ENCODE assay signal across 8 mouse cellular contexts in the genomic region with DNA sequence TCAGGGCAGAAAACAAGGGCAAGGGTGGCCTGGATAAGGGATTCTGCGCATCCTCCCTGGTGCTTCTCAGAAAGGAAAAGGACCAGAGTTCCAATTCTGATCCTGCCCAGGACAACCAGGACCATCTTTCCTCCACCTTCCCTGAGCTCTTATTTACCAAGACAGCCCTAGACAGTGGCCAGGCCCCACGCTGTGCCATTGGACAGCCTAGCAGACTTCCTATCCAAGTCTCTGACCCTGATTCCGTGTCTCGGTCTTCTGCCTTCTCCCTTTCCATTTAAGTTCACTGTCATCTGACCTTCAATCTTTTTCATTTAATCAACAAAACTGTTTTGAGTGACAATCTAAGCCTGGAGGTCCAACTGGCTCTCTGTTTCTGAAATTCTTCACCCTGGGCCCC. TPM values are rescaled to one million over a fixed set of nuclear protein-coding genes. Genes with fewer than 3 reads are reported as not detected.
A peak's percentile ranks its signal among the peaks of the same experiment; 100 is the strongest.
DNase-seq lines count a peak whose midpoint lies in the region; ATAC-seq and TF ChIP-seq lines count a peak whose summit lies in the region.
"Had no signal": no experiment of that assay in that cellular context is flagged by ENCODE, and none has a peak within 500 bp of the region (broad histone marks: within the 10 kb centered on the region; RNA-seq: fewer than 3 reads in every experiment).

No protein-coding gene starts in this region.

- no peak for DNase-seq in hindbrain, embryonic 11.5 days (ENCODE audit: low spot score)
- DNase-seq in forebrain, postnatal 0 days: no peak
- no peak for DNase-seq in midbrain, embryonic 14.5 days
- DNase-seq in adrenal gland, adult 8-10 months: no peak
- no peak for DNase-seq in frontal cortex, postnatal 25 days (ENCODE audit: low spot score in 2 of 2)

- TF ChIP-seq CTCF in forebrain, postnatal 0 days (IDR thresholded peaks at IDR 0.05; ENCODE audit: low read depth): no peak

- H3K4me2 ChIP-seq in hindbrain, embryonic 13.5 days: no peak overlapping the region; the same call in 1 of the 2 replicates
- H3K4me2 ChIP-seq in hindbrain, embryonic 11.5 days (replicated peaks; ENCODE audit: low read depth, low read length): no peak overlapping the region
- peak overlapping the region; percentile 35; the same call in 1 of the 2 replicates for H3K4me2 ChIP-seq in embryonic facial prominence, embryonic 15.5 days (replicated peaks)
- H3K4me2 ChIP-seq in forebrain, postnatal 0 days (ENCODE audit: low read depth): peak overlapping the region; percentile 37; the same call in 1 of the 2 replicates
- no peak overlapping the region for H3K4me2 ChIP-seq in midbrain, embryonic 14.5 days (ENCODE audit: low read length)
- H3K4me2 ChIP-seq: liver, embryonic 15.5 days had no signal

- H3K9ac ChIP-seq in hindbrain, embryonic 13.5 days: peak overlapping the region; percentile 35; the same call in 1 of the 2 replicates
- no peak overlapping the region for H3K9ac ChIP-seq in hindbrain, embryonic 11.5 days (ENCODE audit: low read depth, low read length)
- H3K9ac ChIP-seq in embryonic facial prominence, embryonic 15.5 days: no peak overlapping the region
- no peak overlapping the region for H3K9ac ChIP-seq in forebrain, postnatal 0 days
- no peak overlapping the region for H3K9ac ChIP-seq in midbrain, embryonic 14.5 days (replicated peaks; ENCODE audit: low read length)
- H3K9ac ChIP-seq: liver, embryonic 15.5 days had no signal

- no peaks in the 10 kb centered on the region for H3K9me3 ChIP-seq in hindbrain, embryonic 13.5 days
- H3K9me3 ChIP-seq in hindbrain, embryonic 11.5 days (ENCODE audit: control insufficient read depth, low read length): no peaks in the 10 kb centered on the region
- H3K9me3 ChIP-seq in embryonic facial prominence, embryonic 15.5 days (replicated peaks): no peaks in the 10 kb centered on the region
- no peaks in the 10 kb centered on the region for H3K9me3 ChIP-seq in forebrain, postnatal 0 days (ENCODE audit: low read length)
- H3K9me3 ChIP-seq in midbrain, embryonic 14.5 days (ENCODE audit: control insufficient read depth, low read length): no peaks in the 10 kb centered on the region
- H3K9me3 ChIP-seq: liver, embryonic 15.5 days had no signal

- WGBS in hindbrain, embryonic 13.5 days: 79% methylated on average over 4 of the region's 4 CpGs
- 78% methylated on average over 4 of the region's 4 CpGs for WGBS in hindbrain, embryonic 11.5 days
- WGBS in embryonic facial prominence, embryonic 15.5 days: 66% methylated on average over 4 of the region's 4 CpGs
- WGBS in forebrain, postnatal 0 days: 66% methylated on average over 4 of the region's 4 CpGs
- WGBS in midbrain, embryonic 14.5 days: 45% methylated on average over 4 of the region's 4 CpGs

- ATAC-seq in hindbrain, embryonic 13.5 days (ENCODE audit: low FRiP score): no peak
- no peak for ATAC-seq in hindbrain, embryonic 11.5 days (ENCODE audit: low FRiP score)
- ATAC-seq in embryonic facial prominence, embryonic 15.5 days (ENCODE audit: insufficient number of reproducible peaks, low FRiP score, low TSS enrichment, low read depth): no peak
- ATAC-seq in forebrain, postnatal 0 days: no peak
- no peak for ATAC-seq in midbrain, embryonic 14.5 days (ENCODE audit: low FRiP score, low TSS enrichment)

- peak overlapping the region; percentile 74 for H3K27ac ChIP-seq in hindbrain, embryonic 13.5 days
- no peak overlapping the region for H3K27ac ChIP-seq in hindbrain, embryonic 11.5 days (ENCODE audit: low read depth, low read length)
- H3K27ac ChIP-seq in embryonic facial prominence, embryonic 15.5 days (replicated peaks): peak overlapping the region; percentile 84
- H3K27ac ChIP-seq in forebrain, postnatal 0 days (ENCODE audit: low read depth, low read length): peak overlapping the region; percentile 69
- H3K27ac ChIP-seq in midbrain, embryonic 14.5 days (replicated peaks; ENCODE audit: low read depth, low read length): peak overlapping the region; percentile 0; the same call in 1 of the 2 replicates
- H3K27ac ChIP-seq: liver, embryonic 15.5 days had no signal

- H3K36me3 ChIP-seq in hindbrain, embryonic 13.5 days: peaks cover 8% of the 10 kb centered on the region
- H3K36me3 ChIP-seq in hindbrain, embryonic 11.5 days (ENCODE audit: control insufficient read depth, insufficient read depth, low read length): no peaks in the 10 kb centered on the region
- H3K36me3 ChIP-seq in embryonic facial prominence, embryonic 15.5 days: peaks cover 10% of the 10 kb centered on the region
- no peaks in the 10 kb centered on the region for H3K36me3 ChIP-seq in forebrain, postnatal 0 days (ENCODE audit: insufficient read depth)
- peaks cover 5% of the 10 kb centered on the region for H3K36me3 ChIP-seq in midbrain, embryonic 14.5 days (ENCODE audit: control insufficient read depth, insufficient read depth, low read length)

- H3K4me1 ChIP-seq in hindbrain, embryonic 13.5 days (replicated peaks): peaks cover 53% of the 10 kb centered on the region
- peaks cover 15% of the 10 kb centered on the region for H3K4me1 ChIP-seq in hindbrain, embryonic 11.5 days (replicated peaks; ENCODE audit: control insufficient read depth, insufficient read depth, low read length)
- H3K4me1 ChIP-seq in embryonic facial prominence, embryonic 15.5 days: peaks cover 45% of the 10 kb centered on the region
- peaks cover 34% of the 10 kb centered on the region; the same call in 1 of the 2 replicates for H3K4me1 ChIP-seq in forebrain, postnatal 0 days (ENCODE audit: insufficient read depth)
- H3K4me1 ChIP-seq in midbrain, embryonic 14.5 days (ENCODE audit: control insufficient read depth, insufficient read depth, low read length): peaks cover 26% of the 10 kb centered on the region

- no peak overlapping the region for H3K4me3 ChIP-seq in hindbrain, embryonic 13.5 days
- no peak overlapping the region for H3K4me3 ChIP-seq in hindbrain, embryonic 11.5 days (ENCODE audit: low read depth, low read length)
- H3K4me3 ChIP-seq in embryonic facial prominence, embryonic 15.5 days (replicated peaks): no peak overlapping the region
- no peak overlapping the region for H3K4me3 ChIP-seq in forebrain, postnatal 0 days (ENCODE audit: low read depth, low read length)
- no peak overlapping the region for H3K4me3 ChIP-seq in midbrain, embryonic 14.5 days (replicated peaks; ENCODE audit: low read depth, low read length)
- H3K4me3 ChIP-seq: liver, embryonic 15.5 days had no signal

- no peaks in the 10 kb centered on the region for H3K27me3 ChIP-seq in hindbrain, embryonic 13.5 days
- no peaks in the 10 kb centered on the region for H3K27me3 ChIP-seq in hindbrain, embryonic 11.5 days (ENCODE audit: control insufficient read depth, insufficient read depth, low read length)
- H3K27me3 ChIP-seq in embryonic facial prominence, embryonic 15.5 days: no peaks in the 10 kb centered on the region
- H3K27me3 ChIP-seq in forebrain, postnatal 0 days (ENCODE audit: insufficient read depth, low read length): no peaks in the 10 kb centered on the region
- H3K27me3 ChIP-seq in midbrain, embryonic 14.5 days (ENCODE audit: control insufficient read depth, insufficient read depth, low read length): no peaks in the 10 kb centered on the region
- H3K27me3 ChIP-seq: liver, embryonic 15.5 days had no signal

RNA-seq across cellular contexts. Expression of a gene that starts 0.4 kb away (rescaled TPM):
- 3.2 and 5.3 TPM in 2 replicates for polyA plus RNA-seq in hindbrain, embryonic 13.5 days (2015; fragmentation: Nextera tagmentation; extraction: Ambion mirVana)
- 0.82 and 1.2 TPM in 2 replicates for polyA plus RNA-seq in hindbrain, embryonic 11.5 days (2014; fragmentation: Nextera tagmentation; extraction: Ambion mirVana)
- polyA plus RNA-seq in embryonic facial prominence, embryonic 15.5 days (2015; fragmentation: Nextera tagmentation; extraction: Ambion mirVana): 5.3 and 6.0 TPM in 2 replicates
- 17.3 and 18.4 TPM in 2 replicates for total RNA-seq in forebrain, postnatal 0 days (2014; rRNA removed)
- polyA plus RNA-seq in forebrain, postnatal 0 days (2015; fragmentation: Nextera tagmentation; extraction: Ambion mirVana): 8.7 and 9.3 TPM in 2 replicates
- polyA plus RNA-seq in midbrain, embryonic 14.5 days (2014; fragmentation: Nextera tagmentation; extraction: Ambion mirVana): 3.7 and 4.0 TPM in 2 replicates
- total RNA-seq in adrenal gland, adult 8-10 months (2022): 10 to 100 TPM; 13.7 to 22.0 (median 18.7) TPM

RNA-seq across cellular contexts. Expression of a gene that starts 5.1 kb away (rescaled TPM):
- polyA plus RNA-seq in hindbrain, embryonic 13.5 days (2015; fragmentation: Nextera tagmentation; extraction: Ambion mirVana): 0.22 TPM in 1 of 2 replicates, not detected in the other
- polyA plus RNA-seq in hindbrain, embryonic 11.5 days (2014; fragmentation: Nextera tagmentation; extraction: Ambion mirVana): 0.10 and 0.23 TPM in 2 replicates
- polyA plus RNA-seq in embryonic facial prominence, embryonic 15.5 days (2015; fragmentation: Nextera tagmentation; extraction: Ambion mirVana): 0.08 and 0.20 TPM in 2 replicates
- 0.67 and 1.2 TPM in 2 replicates for total RNA-seq in forebrain, postnatal 0 days (2014; rRNA removed)
- polyA plus RNA-seq in forebrain, postnatal 0 days (2015; fragmentation: Nextera tagmentation; extraction: Ambion mirVana): 0.08 and 0.13 TPM in 2 replicates
- polyA plus RNA-seq in midbrain, embryonic 14.5 days (2014; fragmentation: Nextera tagmentation; extraction: Ambion mirVana): 0.09 and 0.11 TPM in 2 replicates
- total RNA-seq in adrenal gland, adult 8-10 months (2022): under 1 TPM in 2 of 4 experiments, not detected in 2; 0.10 to 0.31 TPM
- polyA plus RNA-seq: liver, embryonic 15.5 days had no signal

RNA-seq across cellular contexts. Expression of a gene that starts 6.7 kb away (rescaled TPM):
- polyA plus RNA-seq in hindbrain, embryonic 13.5 days (2015; fragmentation: Nextera tagmentation; extraction: Ambion mirVana): 0.12 and 0.49 TPM in 2 replicates
- 0.29 and 0.38 TPM in 2 replicates for polyA plus RNA-seq in hindbrain, embryonic 11.5 days (2014; fragmentation: Nextera tagmentation; extraction: Ambion mirVana)
- 0.27 and 0.46 TPM in 2 replicates for polyA plus RNA-seq in embryonic facial prominence, embryonic 15.5 days (2015; fragmentation: Nextera tagmentation; extraction: Ambion mirVana)
- 0.81 TPM in 1 of 2 replicates, not detected in the other for total RNA-seq in forebrain, postnatal 0 days (2014; rRNA removed)
- 0.11 TPM in 1 of 2 replicates, not detected in the other for polyA plus RNA-seq in forebrain, postnatal 0 days (2015; fragmentation: Nextera tagmentation; extraction: Ambion mirVana)
- 0.11 and 0.12 TPM in 2 replicates for polyA plus RNA-seq in midbrain, embryonic 14.5 days (2014; fragmentation: Nextera tagmentation; extraction: Ambion mirVana)
- total RNA-seq in adrenal gland, adult 8-10 months (2022): 1 to 10 TPM in 1 of 4 experiments, under 1 TPM in 3; 0.20 to 1.1 (median 0.93) TPM
- polyA plus RNA-seq: liver, embryonic 15.5 days had no signal

RNA-seq across cellular contexts. Expression of a gene that starts 6.7 kb away (rescaled TPM):
- polyA plus RNA-seq in hindbrain, embryonic 13.5 days (2015; fragmentation: Nextera tagmentation; extraction: Ambion mirVana): 27.9 and 29.2 TPM in 2 replicates
- 43.7 and 51.8 TPM in 2 replicates for polyA plus RNA-seq in hindbrain, embryonic 11.5 days (2014; fragmentation: Nextera tagmentation; extraction: Ambion mirVana)
- polyA plus RNA-seq in embryonic facial prominence, embryonic 15.5 days (2015; fragmentation: Nextera tagmentation; extraction: Ambion mirVana): 68.0 and 69.8 TPM in 2 replicates
- 11.0 and 16.0 TPM in 2 replicates for total RNA-seq in forebrain, postnatal 0 days (2014; rRNA removed)
- polyA plus RNA-seq in forebrain, postnatal 0 days (2015; fragmentation: Nextera tagmentation; extraction: Ambion mirVana): 36.8 and 38.8 TPM in 2 replicates
- 25.7 and 29.9 TPM in 2 replicates for polyA plus RNA-seq in midbrain, embryonic 14.5 days (2014; fragmentation: Nextera tagmentation; extraction: Ambion mirVana)
- total RNA-seq in adrenal gland, adult 8-10 months (2022): 10 to 100 TPM; 29.8 to 36.7 (median 31.5) TPM

RNA-seq across cellular contexts. Expression of a gene that starts 27.7 kb away (rescaled TPM):
- 13.1 and 14.0 TPM in 2 replicates for polyA plus RNA-seq in hindbrain, embryonic 13.5 days (2015; fragmentation: Nextera tagmentation; extraction: Ambion mirVana)
- 13.0 and 14.3 TPM in 2 replicates for polyA plus RNA-seq in hindbrain, embryonic 11.5 days (2014; fragmentation: Nextera tagmentation; extraction: Ambion mirVana)
- polyA plus RNA-seq in embryonic facial prominence, embryonic 15.5 days (2015; fragmentation: Nextera tagmentation; extraction: Ambion mirVana): 38.7 and 42.1 TPM in 2 replicates
- total RNA-seq in forebrain, postnatal 0 days (2014; rRNA removed): 12.2 and 21.1 TPM in 2 replicates
- polyA plus RNA-seq in forebrain, postnatal 0 days (2015; fragmentation: Nextera tagmentation; extraction: Ambion mirVana): 5.0 and 6.0 TPM in 2 replicates
- 6.1 and 13.2 TPM in 2 replicates for polyA plus RNA-seq in midbrain, embryonic 14.5 days (2014; fragmentation: Nextera tagmentation; extraction: Ambion mirVana)
- total RNA-seq in adrenal gland, adult 8-10 months (2022): 10 to 100 TPM; 21.4 to 70.9 (median 38.2) TPM

Comparison
In these comparisons a context has a peak if more than half of its experiments do, and no peak if none do; other contexts are left out.
1. H3K4me2 ChIP-seq: peak in embryonic facial prominence, embryonic 15.5 days (single experiment) and forebrain, postnatal 0 days (single experiment); none in hindbrain, embryonic 13.5 days (single experiment), hindbrain, embryonic 11.5 days (single experiment) and midbrain, embryonic 14.5 days (single experiment).